Mouse (Mus musculus) embryonic facial prominence, embryonic 14.5 days (tissue): Measurements from ENCODE around the gene Draxin. TPM values are rescaled to one million over a fixed set of nuclear protein-coding genes. Genes with fewer than 3 reads are reported as not detected.
"Not testable (repeated sequence)": the region's sequence is repeated elsewhere in the genome, so short reads cannot be mapped to it uniquely, and the experiment has no call there.

Experiments used
- ATAC-seq: fragments of 200-750 bp; cut with Nextera tagmentation; 2 replicates; pipeline ENCODE4 v1.8.0; 2017; ENCODE audit warnings: low read depth, moderate number of reproducible peaks, moderate TSS enrichment
- DNase-seq: peaks from one replicate; pipeline ENCODE4 v3.0.0-alpha.2; 2015; ENCODE audit warnings: low spot score
- H3K27ac ChIP-seq: fragments of 300-500 bp; sonication (generic); replicated peaks from 2 replicates; pipeline ENCODE4 v1.5.1; 2014; ENCODE audit warnings: low read depth, mild to moderate bottlenecking, low read length, moderate library complexity
- H3K27me3 ChIP-seq: fragments of 300-500 bp; sonication (generic); replicated peaks from 2 replicates; pipeline ENCODE4 v1.6.1; 2014; ENCODE audit warnings: low read length; ENCODE audit not compliant: control insufficient read depth, insufficient read depth
- H3K36me3 ChIP-seq: fragments of 300-500 bp; sonication (generic); 2 replicates; pipeline ENCODE4 v1.6.1; 2014; ENCODE audit warnings: low read length, mixed read lengths; ENCODE audit not compliant: control insufficient read depth, insufficient read depth
- H3K4me1 ChIP-seq: fragments of 300-500 bp; sonication (generic); 2 replicates; pipeline ENCODE4 v1.6.1; 2014; ENCODE audit warnings: antibody characterized with exemption, low read length; ENCODE audit not compliant: control insufficient read depth, insufficient read depth
- H3K4me2 ChIP-seq: fragments of 300-500 bp; sonication (generic); 2 replicates; pipeline ENCODE4 v1.6.1; 2014; ENCODE audit warnings: low read depth, mild to moderate bottlenecking, low read length, moderate library complexity, mixed read lengths
- H3K4me3 ChIP-seq: fragments of 300-500 bp; sonication (generic); 2 replicates; pipeline ENCODE4 v1.5.1; 2014; ENCODE audit warnings: low read depth, mild to moderate bottlenecking, low read length
- H3K9ac ChIP-seq: fragments of 300-500 bp; sonication (generic); 2 replicates; pipeline ENCODE4 v1.6.1; 2014; ENCODE audit warnings: low read depth, mild to moderate bottlenecking, low read length, moderate library complexity, mixed read lengths
- H3K9me3 ChIP-seq: fragments of 300-500 bp; sonication (generic); 2 replicates; pipeline ENCODE4 v1.6.1; 2016; ENCODE audit warnings: low read length; ENCODE audit not compliant: control insufficient read depth
- WGBS: fragments of 180-500 bp; shearing (Covaris S2); extraction: QIAGEN DNeasy Blood & Tissue Kit; methylation state at CpG from one replicate; pipeline ENCODE4 v1.1.7; 2014; 5-methylcytosine and 5-hydroxymethylcytosine counted together
- polyA plus RNA-seq: library from polyadenylated mRNA; unstranded; fragments of >200 nt; fragmentation: Nextera tagmentation; extraction: Ambion mirVana; gene quantifications from 2 replicates; pipeline ENCODE4 v1.2.1, GENCODE M21; 2014

The Draxin gene
- 0.56 and 0.67 TPM in 2 replicates for polyA plus RNA-seq

- H3K4me2 ChIP-seq, result peak within 1 kb of the TSS; percentile 97
- peak; percentile 84 for DNase-seq
Measured at GRCm38 (mm10) chr4:148130561-148131413, at the start of gene Draxin. Gene Draxin (minus strand): TSS chr4:148130698.

GRCm38 (mm10) chr4:148177716-148178115 is 47.2 kb upstream of the Draxin start:
- no peak for ATAC-seq

More at GRCm38 (mm10) chr4:148130561-148131413, at the start of gene Draxin:
- H3K27ac ChIP-seq, result peak within 1 kb of the TSS; percentile 67
- peak within 1 kb of the TSS; percentile 82 for H3K9ac ChIP-seq
- peaks cover 18% of the 10 kb centered on the region for H3K27me3 ChIP-seq
- H3K4me1 ChIP-seq, result peaks cover 6% of the 10 kb centered on the region; the same call in 1 of the 2 replicates
- no peaks in the 10 kb centered on the region for H3K9me3 ChIP-seq
- H3K4me3 ChIP-seq, result peak within 1 kb of the TSS; percentile 72
- 0% methylated on average over 21 of the region's 87 CpGs for WGBS
- ATAC-seq, result peak; percentile 94
- H3K36me3 ChIP-seq, result no peaks in the 10 kb centered on the region

GRCm38 (mm10) chr4:148176603-148177002 is 46.1 kb upstream of the Draxin start:
- 65% methylated on average over 5 of the region's 6 CpGs for WGBS
- H3K9me3 ChIP-seq, H3K9ac ChIP-seq, DNase-seq, H3K36me3 ChIP-seq, H3K27ac ChIP-seq, H3K4me1 ChIP-seq, H3K4me3 ChIP-seq, H3K4me2 ChIP-seq, ATAC-seq: not testable (repeated sequence)
- peaks cover 58% of the 10 kb centered on the region for H3K27me3 ChIP-seq

More at GRCm38 (mm10) chr4:148177716-148178115, 47.2 kb upstream of the Draxin start:
- no peak for DNase-seq
- H3K27me3 ChIP-seq, result peaks cover 48% of the 10 kb centered on the region
- H3K9me3 ChIP-seq, result 0 out of 2 replicates have a peak, but pooled peaks cover 4% of the 10 kb centered on the region
- peaks cover 4% of the 10 kb centered on the region; the same call in 1 of the 2 replicates for H3K4me1 ChIP-seq
- H3K4me2 ChIP-seq, result no peak overlapping the region
- H3K4me3 ChIP-seq, result no peak overlapping the region
- H3K36me3 ChIP-seq, result no peaks in the 10 kb centered on the region
- no peak overlapping the region for H3K9ac ChIP-seq
- H3K27ac ChIP-seq, result no peak overlapping the region

GRCm38 (mm10) chr4:148174495-148174862 is 44.0 kb upstream of the Draxin start:
- 0 out of 2 replicates have a peak, but pooled peaks cover 4% of the 10 kb centered on the region for H3K9me3 ChIP-seq
- DNase-seq (no peak), ATAC-seq (no peak)
- no peak overlapping the region for H3K4me2 ChIP-seq
- peaks cover 74% of the 10 kb centered on the region for H3K27me3 ChIP-seq
- peaks cover 4% of the 10 kb centered on the region; the same call in 1 of the 2 replicates for H3K4me1 ChIP-seq
- no peaks in the 10 kb centered on the region for H3K36me3 ChIP-seq
- 8% methylated on average over 12 of the region's 12 CpGs for WGBS
- H3K4me3 ChIP-seq, result 0 out of 2 replicates have a peak overlapping the region, but pooled peaks have one; percentile 14
- no peak overlapping the region for H3K27ac ChIP-seq
- H3K9ac ChIP-seq, result no peak overlapping the region

GRCm38 (mm10) chr4:148173811-148174494 is 43.5 kb upstream of the Draxin start:
- Histone ChIP-seq H3K27ac (no peak overlapping the region), H3K4me2 (peak overlapping the region; percentile 33), H3K9ac (peak overlapping the region; percentile 10; the same call in 1 of the 2 replicates), H3K4me3 (peak overlapping the region; percentile 14; the same call in 1 of the 2 replicates), H3K36me3 (no peaks in the 10 kb centered on the region), H3K27me3 (peaks cover 76% of the 10 kb centered on the region), H3K9me3 (0 out of 2 replicates have a peak, but pooled peaks cover 4% of the 10 kb centered on the region), H3K4me1 (peaks cover 4% of the 10 kb centered on the region; the same call in 1 of the 2 replicates)
- DNase-seq (no peak), ATAC-seq (no peak)
- 1% methylated on average over 28 of the region's 30 CpGs for WGBS

GRCm38 (mm10) chr4:148171261-148171660 is 40.8 kb upstream of the Draxin start:
- Histone ChIP-seq H3K9me3 (0 out of 2 replicates have a peak, but pooled peaks cover 4% of the 10 kb centered on the region), H3K4me1 (peaks cover 4% of the 10 kb centered on the region; the same call in 1 of the 2 replicates), H3K4me2 (no peak overlapping the region), H3K27me3 (peaks cover 73% of the 10 kb centered on the region), H3K9ac (no peak overlapping the region), H3K27ac (no peak overlapping the region), H3K36me3 (no peaks in the 10 kb centered on the region), H3K4me3 (no peak overlapping the region)
- ATAC-seq (no peak), DNase-seq (no peak)
- 22% methylated on average over 3 of the region's 3 CpGs for WGBS

GRCm38 (mm10) chr4:148170842-148171241 is 40.3 kb upstream of the Draxin start:
- 0 out of 2 replicates have a peak, but pooled peaks cover 4% of the 10 kb centered on the region for H3K9me3 ChIP-seq
- WGBS, result 7% methylated on average over 2 of the region's 2 CpGs
- ATAC-seq (no peak), DNase-seq (no peak)
- no peaks in the 10 kb centered on the region for H3K36me3 ChIP-seq
- H3K9ac ChIP-seq, result no peak overlapping the region
- H3K27me3 ChIP-seq, result peaks cover 73% of the 10 kb centered on the region
- no peak overlapping the region for H3K4me2 ChIP-seq
- peaks cover 4% of the 10 kb centered on the region; the same call in 1 of the 2 replicates for H3K4me1 ChIP-seq
- H3K4me3 ChIP-seq, result no peak overlapping the region
- no peak overlapping the region for H3K27ac ChIP-seq

- no peak overlapping the region for H3K27ac ChIP-seq
- no peak overlapping the region for H3K9ac ChIP-seq
- 0 out of 2 replicates have a peak, but pooled peaks cover under 1% of the 10 kb centered on the region for H3K9me3 ChIP-seq
- H3K36me3 ChIP-seq, result no peaks in the 10 kb centered on the region
- 15% methylated on average over 15 of the region's 15 CpGs for WGBS
- H3K4me3 ChIP-seq, result no peak overlapping the region
- no peak overlapping the region for H3K4me2 ChIP-seq
- peaks cover 74% of the 10 kb centered on the region for H3K27me3 ChIP-seq
- peaks cover 4% of the 10 kb centered on the region; the same call in 1 of the 2 replicates for H3K4me1 ChIP-seq
- DNase-seq (no peak), ATAC-seq (no peak)
Measured at GRCm38 (mm10) chr4:148169586-148169985, 39.1 kb upstream of the Draxin start.
